Mouse (Mus musculus) intestine, embryonic 14.5 days (tissue): ENCODE measurements around the gene Ift46. TPM values are rescaled to one million over a fixed set of nuclear protein-coding genes. Genes with fewer than 3 reads are reported as not detected.

Experiments used
- ATAC-seq: fragments of 200-750 bp; cut with Nextera tagmentation; replicated peaks from 2 replicates; pipeline ENCODE4 v1.8.0; 2017; ENCODE audit warnings: low read depth, moderate number of reproducible peaks, moderate TSS enrichment, moderate library complexity; ENCODE audit not compliant: low FRiP score, low TSS enrichment
- DNase-seq: peaks from one replicate; pipeline ENCODE4 v3.0.0-alpha.2; 2018; ENCODE audit warnings: low spot score
- H3K27ac ChIP-seq: fragments of 300-500 bp; sonication (generic); 2 replicates; pipeline ENCODE4 v1.5.1; 2014; ENCODE audit warnings: low read depth, mild to moderate bottlenecking, control low read depth
- H3K27me3 ChIP-seq: fragments of 300-500 bp; sonication (generic); replicated peaks from 2 replicates; pipeline ENCODE4 v1.6.1; 2014; ENCODE audit warnings: low read length, control low read depth; ENCODE audit not compliant: control insufficient read depth, insufficient read depth
- H3K36me3 ChIP-seq: fragments of 300-500 bp; sonication (generic); 2 replicates; pipeline ENCODE4 v1.6.1; 2014; ENCODE audit warnings: low read length, control low read depth; ENCODE audit not compliant: control insufficient read depth, insufficient read depth
- H3K4me1 ChIP-seq: fragments of 300-500 bp; sonication (generic); replicated peaks from 2 replicates; pipeline ENCODE4 v1.6.1; 2014; ENCODE audit warnings: low read length, control low read depth, mixed read lengths; ENCODE audit not compliant: control insufficient read depth, insufficient read depth
- H3K4me2 ChIP-seq: fragments of 300-500 bp; sonication (generic); 2 replicates; pipeline ENCODE4 v1.6.1; 2014; ENCODE audit warnings: low read length
- H3K4me3 ChIP-seq: fragments of 300-500 bp; sonication (generic); 2 replicates; pipeline ENCODE4 v1.5.1; 2014; ENCODE audit warnings: low read depth, low read length, control low read depth, mixed read lengths
- H3K9ac ChIP-seq: fragments of 300-500 bp; sonication (generic); 2 replicates; pipeline ENCODE4 v1.6.1; 2014; ENCODE audit warnings: mild to moderate bottlenecking, low read length
- H3K9me3 ChIP-seq: fragments of 300-500 bp; sonication (generic); 2 replicates; pipeline ENCODE4 v1.6.1; 2016; ENCODE audit warnings: low read length, control low read depth; ENCODE audit not compliant: control insufficient read depth
- WGBS: fragments of 180-500 bp; shearing (Covaris S2); extraction: QIAGEN DNeasy Blood & Tissue Kit; methylation state at CpG from one replicate; pipeline ENCODE4 v1.1.7; 2014; 5-methylcytosine and 5-hydroxymethylcytosine counted together
- polyA plus RNA-seq: library from polyadenylated mRNA; unstranded; fragments of >200 nt; fragmentation: Nextera tagmentation; extraction: Ambion mirVana; gene quantifications from 2 replicates; pipeline ENCODE4 v1.2.1, GENCODE M21; 2014

Gene Ift46
- polyA plus RNA-seq, 1 experiment from 2014 or later = 87.8 TPM

- peaks cover 6% of the 10 kb centered on the region; the same call in 1 of the 2 replicates for H3K27me3 ChIP-seq
- ATAC-seq = peak; percentile 22; the same call in 1 of the 2 replicates
- peaks cover 14% of the 10 kb centered on the region for H3K4me1 ChIP-seq
- H3K9me3 ChIP-seq = no peaks in the 10 kb centered on the region
- H3K4me2 ChIP-seq = peak overlapping the region; percentile 87
- under 1% methylated on average over 79 of the region's 79 CpGs for WGBS
- peak overlapping the region; percentile 5; the same call in 1 of the 2 replicates for H3K27ac ChIP-seq
- DNase-seq = peak; percentile 74
- peak overlapping the region; percentile 40 for H3K9ac ChIP-seq
- H3K4me3 ChIP-seq = peak overlapping the region; percentile 60
- no peaks in the 10 kb centered on the region for H3K36me3 ChIP-seq
These were observed 33.8 kb upstream of the Ift46 start for GRCm38 (mm10) chr9:44733671-44734523.

- H3K27ac ChIP-seq = peak within 1 kb of the TSS; percentile 5; the same call in 1 of the 2 replicates
- H3K27me3 ChIP-seq = peaks cover 6% of the 10 kb centered on the region; the same call in 1 of the 2 replicates
- ATAC-seq (peak; percentile 81), DNase-seq (peak; percentile 76)
- WGBS = under 1% methylated on average over 44 of the region's 47 CpGs
- H3K4me2 ChIP-seq = peak within 1 kb of the TSS; percentile 87
- peaks cover 14% of the 10 kb centered on the region for H3K4me1 ChIP-seq
- no peaks in the 10 kb centered on the region for H3K36me3 ChIP-seq
- peak within 1 kb of the TSS; percentile 60 for H3K4me3 ChIP-seq
- H3K9ac ChIP-seq = peak within 1 kb of the TSS; percentile 40
- no peaks in the 10 kb centered on the region for H3K9me3 ChIP-seq
These were observed 32.9 kb upstream of the Ift46 start, which contains the start of gene Phldb1 for GRCm38 (mm10) chr9:44734524-44735494. Phldb1 (minus strand) TSS chr9:44735198.

- Histone ChIP-seq H3K4me1 (peaks cover 14% of the 10 kb centered on the region), H3K27me3 (peaks cover 6% of the 10 kb centered on the region; the same call in 1 of the 2 replicates), H3K9me3 (no peaks in the 10 kb centered on the region), H3K4me2 (no peak overlapping the region), H3K27ac (no peak overlapping the region), H3K4me3 (no peak overlapping the region), H3K36me3 (no peaks in the 10 kb centered on the region), H3K9ac (no peak overlapping the region)
- ATAC-seq = no peak
- no peak for DNase-seq
- WGBS = 78% methylated on average over 6 of the region's 6 CpGs
These were observed 31.8 kb upstream of the Ift46 start for GRCm38 (mm10) chr9:44735886-44736285.

GRCm38 (mm10) chr9:44736301-44736700 is 31.4 kb upstream of the Ift46 start:
- Histone ChIP-seq H3K4me2 (no peak overlapping the region), H3K9me3 (no peaks in the 10 kb centered on the region), H3K27ac (no peak overlapping the region), H3K4me1 (peaks cover 14% of the 10 kb centered on the region), H3K36me3 (no peaks in the 10 kb centered on the region), H3K27me3 (peaks cover 6% of the 10 kb centered on the region; the same call in 1 of the 2 replicates), H3K9ac (no peak overlapping the region), H3K4me3 (no peak overlapping the region)
- 69% methylated on average over 2 of the region's 2 CpGs for WGBS
- DNase-seq (no peak), ATAC-seq (no peak)

- Histone ChIP-seq H3K27me3 (peaks cover 6% of the 10 kb centered on the region; the same call in 1 of the 2 replicates), H3K9me3 (no peaks in the 10 kb centered on the region), H3K4me1 (peaks cover 14% of the 10 kb centered on the region), H3K4me2 (no peak overlapping the region), H3K4me3 (no peak overlapping the region), H3K9ac (no peak overlapping the region), H3K36me3 (0 out of 2 replicates have a peak, but pooled peaks cover 3% of the 10 kb centered on the region), H3K27ac (peak overlapping the region; percentile 64)
- no peak for ATAC-seq
- WGBS = 29% methylated on average over 8 of the region's 8 CpGs
- DNase-seq = no peak
These were observed 30.3 kb upstream of the Ift46 start for GRCm38 (mm10) chr9:44737240-44737949.

GRCm38 (mm10) chr9:44740663-44741192 is 27.0 kb upstream of the Ift46 start:
- Histone ChIP-seq H3K27me3 (no peaks in the 10 kb centered on the region), H3K4me3 (no peak overlapping the region), H3K4me1 (0 out of 2 replicates have a peak, but pooled peaks cover 4% of the 10 kb centered on the region), H3K9me3 (no peaks in the 10 kb centered on the region), H3K9ac (no peak overlapping the region), H3K27ac (no peak overlapping the region), H3K4me2 (no peak overlapping the region), H3K36me3 (peaks cover 35% of the 10 kb centered on the region)
- DNase-seq = no peak
- WGBS = 63% methylated on average over 1 of the region's 1 CpGs
- ATAC-seq = no peak

GRCm38 (mm10) chr9:44745371-44745770 is 22.3 kb upstream of the Ift46 start:
- WGBS = 97% methylated on average over 7 of the region's 7 CpGs
- ATAC-seq (no peak), DNase-seq (no peak)

More at GRCm38 (mm10) chr9:44745371-44745770, 22.3 kb upstream of the Ift46 start:
- H3K4me2 ChIP-seq = no peak overlapping the region
- H3K4me1 ChIP-seq = no peaks in the 10 kb centered on the region
- no peak overlapping the region for H3K9ac ChIP-seq
- no peaks in the 10 kb centered on the region for H3K9me3 ChIP-seq
- no peaks in the 10 kb centered on the region for H3K27me3 ChIP-seq
- no peak overlapping the region for H3K4me3 ChIP-seq
- no peak overlapping the region for H3K27ac ChIP-seq
- H3K36me3 ChIP-seq = peaks cover 77% of the 10 kb centered on the region
